Mouse (Mus musculus): ENCODE data around the gene Rgs10. TPM values are rescaled to one million over a fixed set of nuclear protein-coding genes. Genes with fewer than 3 reads are reported as not detected.

Gene Rgs10
- polyA plus RNA-seq, 1 experiment from 2014 or later: 29.4 TPM

GRCm38 (mm10) chr7:128452731-128453130 is 34.2 kb upstream of the Rgs10 start:
- WGBS: 87% methylated on average over 1 of the region's 1 CpGs
- peaks cover 65% of the 10 kb centered on the region for H3K36me3 ChIP-seq (ENCODE audit: control insufficient read depth, insufficient read depth, low read length)
- no peak for ATAC-seq (replicated peaks; ENCODE audit: low FRiP score, low TSS enrichment, low read depth)

GRCm38 (mm10) chr7:128440584-128440983 is 22.0 kb upstream of the Rgs10 start:
- no peak overlapping the region for H3K4me2 ChIP-seq (ENCODE audit: low read length)
- peaks cover 57% of the 10 kb centered on the region for H3K36me3 ChIP-seq (ENCODE audit: control insufficient read depth, insufficient read depth, low read length)
- no peaks in the 10 kb centered on the region for H3K9me3 ChIP-seq (ENCODE audit: control insufficient read depth, low read length)
- ATAC-seq (replicated peaks; ENCODE audit: low FRiP score, low TSS enrichment, low read depth) (no peak), DNase-seq (ENCODE audit: low spot score) (no peak)
- 84% methylated on average over 2 of the region's 2 CpGs for WGBS
- no peak overlapping the region for H3K9ac ChIP-seq (ENCODE audit: low read length)
- no peaks in the 10 kb centered on the region for H3K27me3 ChIP-seq (replicated peaks; ENCODE audit: control insufficient read depth, insufficient read depth, low read length)
- H3K27ac ChIP-seq (ENCODE audit: low read depth): no peak overlapping the region
- H3K4me1 ChIP-seq (replicated peaks; ENCODE audit: control insufficient read depth, insufficient read depth, low read length): no peaks in the 10 kb centered on the region
- H3K4me3 ChIP-seq (ENCODE audit: low read depth, low read length): no peak overlapping the region

More at GRCm38 (mm10) chr7:128452731-128453130, 34.2 kb upstream of the Rgs10 start:
- H3K27me3 ChIP-seq (replicated peaks; ENCODE audit: control insufficient read depth, insufficient read depth, low read length): no peaks in the 10 kb centered on the region
- H3K9me3 ChIP-seq (ENCODE audit: control insufficient read depth, low read length): no peaks in the 10 kb centered on the region
- H3K4me1 ChIP-seq (replicated peaks; ENCODE audit: control insufficient read depth, insufficient read depth, low read length): peaks cover 4% of the 10 kb centered on the region; the same call in 1 of the 2 replicates
- no peak overlapping the region for H3K27ac ChIP-seq (ENCODE audit: low read depth)
- no peak overlapping the region for H3K9ac ChIP-seq (ENCODE audit: low read length)
- DNase-seq (ENCODE audit: low spot score): no peak
- H3K4me3 ChIP-seq (ENCODE audit: low read depth, low read length): no peak overlapping the region
- H3K4me2 ChIP-seq (ENCODE audit: low read length): no peak overlapping the region

- H3K27me3 ChIP-seq (replicated peaks; ENCODE audit: control insufficient read depth, insufficient read depth, low read length): no peaks in the 10 kb centered on the region
- H3K9ac ChIP-seq (ENCODE audit: low read length): no peak overlapping the region
- H3K4me3 ChIP-seq (ENCODE audit: low read depth, low read length): no peak overlapping the region
- H3K4me1 ChIP-seq (replicated peaks; ENCODE audit: control insufficient read depth, insufficient read depth, low read length): no peaks in the 10 kb centered on the region
- no peak for DNase-seq (ENCODE audit: low spot score)
- peaks cover 43% of the 10 kb centered on the region for H3K36me3 ChIP-seq (ENCODE audit: control insufficient read depth, insufficient read depth, low read length)
- no peak overlapping the region for H3K4me2 ChIP-seq (ENCODE audit: low read length)
- H3K27ac ChIP-seq (ENCODE audit: low read depth): no peak overlapping the region
- 90% methylated on average over 6 of the region's 6 CpGs for WGBS
- ATAC-seq (replicated peaks; ENCODE audit: low FRiP score, low TSS enrichment, low read depth): no peak
- H3K9me3 ChIP-seq (ENCODE audit: control insufficient read depth, low read length): no peaks in the 10 kb centered on the region
These were observed 20.7 kb upstream of the Rgs10 start for GRCm38 (mm10) chr7:128439251-128439650.

- Histone ChIP-seq H3K4me3 (ENCODE audit: low read depth, low read length) (no peak overlapping the region), H3K36me3 (ENCODE audit: control insufficient read depth, insufficient read depth, low read length) (peaks cover 32% of the 10 kb centered on the region), H3K9me3 (ENCODE audit: control insufficient read depth, low read length) (no peaks in the 10 kb centered on the region), H3K27ac (ENCODE audit: low read depth) (no peak overlapping the region), H3K4me2 (ENCODE audit: low read length) (no peak overlapping the region), H3K27me3 (replicated peaks; ENCODE audit: control insufficient read depth, insufficient read depth, low read length) (no peaks in the 10 kb centered on the region), H3K9ac (ENCODE audit: low read length) (no peak overlapping the region), H3K4me1 (replicated peaks; ENCODE audit: control insufficient read depth, insufficient read depth, low read length) (no peaks in the 10 kb centered on the region)
- no peak for DNase-seq (ENCODE audit: low spot score)
- ATAC-seq (replicated peaks; ENCODE audit: low FRiP score, low TSS enrichment, low read depth): no peak; the same call in 1 of the 2 replicates
These were observed 19.6 kb upstream of the Rgs10 start for GRCm38 (mm10) chr7:128438131-128438530.

GRCm38 (mm10) chr7:128433213-128433612 is 14.7 kb upstream of the Rgs10 start:
- no peak overlapping the region for H3K9ac ChIP-seq (ENCODE audit: low read length)
- 35% methylated on average over 1 of the region's 1 CpGs for WGBS
- no peak overlapping the region for H3K4me2 ChIP-seq (ENCODE audit: low read length)
- H3K36me3 ChIP-seq (ENCODE audit: control insufficient read depth, insufficient read depth, low read length): no peaks in the 10 kb centered on the region
- DNase-seq (ENCODE audit: low spot score) (no peak), ATAC-seq (replicated peaks; ENCODE audit: low FRiP score, low TSS enrichment, low read depth) (no peak)
- no peaks in the 10 kb centered on the region for H3K4me1 ChIP-seq (replicated peaks; ENCODE audit: control insufficient read depth, insufficient read depth, low read length)
- no peak overlapping the region for H3K4me3 ChIP-seq (ENCODE audit: low read depth, low read length)
- H3K27me3 ChIP-seq (replicated peaks; ENCODE audit: control insufficient read depth, insufficient read depth, low read length): no peaks in the 10 kb centered on the region
- H3K9me3 ChIP-seq (ENCODE audit: control insufficient read depth, low read length): no peaks in the 10 kb centered on the region
- H3K27ac ChIP-seq (ENCODE audit: low read depth): no peak overlapping the region

- H3K4me3 ChIP-seq (ENCODE audit: low read depth, low read length): no peak overlapping the region
- no peaks in the 10 kb centered on the region for H3K36me3 ChIP-seq (ENCODE audit: control insufficient read depth, insufficient read depth, low read length)
- no peak overlapping the region for H3K4me2 ChIP-seq (ENCODE audit: low read length)
- DNase-seq (ENCODE audit: low spot score) (no peak), ATAC-seq (replicated peaks; ENCODE audit: low FRiP score, low TSS enrichment, low read depth) (no peak)
- no peaks in the 10 kb centered on the region for H3K9me3 ChIP-seq (ENCODE audit: control insufficient read depth, low read length)
- H3K9ac ChIP-seq (ENCODE audit: low read length): no peak overlapping the region
- no peaks in the 10 kb centered on the region for H3K27me3 ChIP-seq (replicated peaks; ENCODE audit: control insufficient read depth, insufficient read depth, low read length)
- WGBS: 78% methylated on average over 10 of the region's 10 CpGs
- H3K4me1 ChIP-seq (replicated peaks; ENCODE audit: control insufficient read depth, insufficient read depth, low read length): no peaks in the 10 kb centered on the region
- no peak overlapping the region for H3K27ac ChIP-seq (ENCODE audit: low read depth)
These were observed 14.0 kb upstream of the Rgs10 start for GRCm38 (mm10) chr7:128432574-128432973.

GRCm38 (mm10) chr7:128422491-128422890 is 3.9 kb upstream of the Rgs10 start:
- Histone ChIP-seq H3K4me2 (ENCODE audit: low read length) (no peak overlapping the region), H3K27ac (ENCODE audit: low read depth) (no peak overlapping the region), H3K27me3 (replicated peaks; ENCODE audit: control insufficient read depth, insufficient read depth, low read length) (peaks cover 15% of the 10 kb centered on the region), H3K4me3 (ENCODE audit: low read depth, low read length) (no peak overlapping the region), H3K9ac (ENCODE audit: low read length) (no peak overlapping the region), H3K4me1 (replicated peaks; ENCODE audit: control insufficient read depth, insufficient read depth, low read length) (peaks cover 1% of the 10 kb centered on the region; the same call in 1 of the 2 replicates), H3K9me3 (ENCODE audit: control insufficient read depth, low read length) (no peaks in the 10 kb centered on the region), H3K36me3 (ENCODE audit: control insufficient read depth, insufficient read depth, low read length) (no peaks in the 10 kb centered on the region)
- no peak for ATAC-seq (replicated peaks; ENCODE audit: low FRiP score, low TSS enrichment, low read depth)
- no peak for DNase-seq (ENCODE audit: low spot score)
- WGBS: 69% methylated on average over 3 of the region's 3 CpGs

- no peak overlapping the region for H3K27ac ChIP-seq (ENCODE audit: low read depth)
- peaks cover 23% of the 10 kb centered on the region for H3K27me3 ChIP-seq (replicated peaks; ENCODE audit: control insufficient read depth, insufficient read depth, low read length)
- no peak overlapping the region for H3K9ac ChIP-seq (ENCODE audit: low read length)
- WGBS: 84% methylated on average over 7 of the region's 7 CpGs
- peaks cover 4% of the 10 kb centered on the region; the same call in 1 of the 2 replicates for H3K4me1 ChIP-seq (replicated peaks; ENCODE audit: control insufficient read depth, insufficient read depth, low read length)
- H3K36me3 ChIP-seq (ENCODE audit: control insufficient read depth, insufficient read depth, low read length): no peaks in the 10 kb centered on the region
- no peaks in the 10 kb centered on the region for H3K9me3 ChIP-seq (ENCODE audit: control insufficient read depth, low read length)
- no peak overlapping the region for H3K4me2 ChIP-seq (ENCODE audit: low read length)
- ATAC-seq (replicated peaks; ENCODE audit: low FRiP score, low TSS enrichment, low read depth) (no peak), DNase-seq (ENCODE audit: low spot score) (no peak)
- no peak overlapping the region for H3K4me3 ChIP-seq (ENCODE audit: low read depth, low read length)
These were observed 3.1 kb upstream of the Rgs10 start for GRCm38 (mm10) chr7:128421701-128422100.

- DNase-seq (ENCODE audit: low spot score) (no peak), ATAC-seq (replicated peaks; ENCODE audit: low FRiP score, low TSS enrichment, low read depth) (no peak)
- Histone ChIP-seq H3K9me3 (ENCODE audit: control insufficient read depth, low read length) (no peaks in the 10 kb centered on the region), H3K9ac (ENCODE audit: low read length) (no peak overlapping the region), H3K4me1 (replicated peaks; ENCODE audit: control insufficient read depth, insufficient read depth, low read length) (peaks cover 4% of the 10 kb centered on the region; the same call in 1 of the 2 replicates), H3K36me3 (ENCODE audit: control insufficient read depth, insufficient read depth, low read length) (no peaks in the 10 kb centered on the region), H3K27ac (ENCODE audit: low read depth) (no peak overlapping the region), H3K4me3 (ENCODE audit: low read depth, low read length) (no peak overlapping the region), H3K27me3 (replicated peaks; ENCODE audit: control insufficient read depth, insufficient read depth, low read length) (peaks cover 34% of the 10 kb centered on the region), H3K4me2 (ENCODE audit: low read length) (no peak overlapping the region)
- WGBS: 20% methylated on average over 9 of the region's 9 CpGs
These were observed 1.1 kb upstream of the Rgs10 start for GRCm38 (mm10) chr7:128419690-128420089.
